Mouse (Mus musculus) heart, embryonic 16.5 days (tissue): Measurements from ENCODE around the gene Ak6. TPM values are rescaled to one million over a fixed set of nuclear protein-coding genes. Genes with fewer than 3 reads are reported as not detected.

Source experiments
- ATAC-seq: fragments of 200-750 bp; cut with Nextera tagmentation; replicated peaks from 2 replicates; pipeline ENCODE4 v1.8.0; 2017; ENCODE audit warnings: moderate number of reproducible peaks; ENCODE audit not compliant: insufficient read depth, low FRiP score; ENCODE audit errors: extremely low read depth
- H3K27ac ChIP-seq: fragments of 300-500 bp; sonication (generic); 2 replicates; pipeline ENCODE4 v1.5.1; 2014; ENCODE audit warnings: mild to moderate bottlenecking, low read length, control low read depth, moderate library complexity
- H3K27me3 ChIP-seq: fragments of 300-500 bp; sonication (generic); 2 replicates; pipeline ENCODE4 v1.6.1; 2014; ENCODE audit warnings: low read length, mixed read lengths; ENCODE audit not compliant: control insufficient read depth, insufficient read depth
- H3K36me3 ChIP-seq: fragments of 300-500 bp; sonication (generic); 2 replicates; pipeline ENCODE4 v1.6.1; 2014; ENCODE audit not compliant: control insufficient read depth, insufficient read depth
- H3K4me1 ChIP-seq: fragments of 300-500 bp; sonication (generic); 2 replicates; pipeline ENCODE4 v1.6.1; 2014; ENCODE audit warnings: low read length, mixed read lengths; ENCODE audit not compliant: control insufficient read depth, insufficient read depth
- H3K4me2 ChIP-seq: fragments of 300-500 bp; sonication (generic); 2 replicates; pipeline ENCODE4 v1.6.1; 2014; ENCODE audit warnings: low read depth, mild to moderate bottlenecking, control low read depth, low read length
- H3K4me3 ChIP-seq: fragments of 300-500 bp; sonication (generic); 2 replicates; pipeline ENCODE4 v1.5.1; 2014; ENCODE audit warnings: mild to moderate bottlenecking, control low read depth, low read length
- H3K9ac ChIP-seq: fragments of 300-500 bp; sonication (generic); 2 replicates; pipeline ENCODE4 v1.6.1; 2014; ENCODE audit warnings: low read length, control low read depth
- H3K9me3 ChIP-seq: fragments of 300-500 bp; sonication (generic); replicated peaks from 2 replicates; pipeline ENCODE4 v1.6.1; 2016; ENCODE audit warnings: low read length; ENCODE audit not compliant: control insufficient read depth
- WGBS: fragments of 180-500 bp; shearing (Covaris S2); extraction: QIAGEN DNeasy Blood & Tissue Kit; methylation state at CpG from one replicate; pipeline ENCODE4 v1.1.7; 2014; 5-methylcytosine and 5-hydroxymethylcytosine counted together
- polyA plus RNA-seq: library from polyadenylated mRNA; unstranded; fragments of >200 nt; fragmentation: Nextera tagmentation; extraction: Ambion mirVana; gene quantifications from 2 replicates; pipeline ENCODE4 v1.2.1, GENCODE M21; 2015

The Ak6 gene
- polyA plus RNA-seq, result 228 and 262 TPM in 2 replicates

- Histone ChIP-seq H3K4me1 (peaks cover 16% of the 10 kb centered on the region), H3K27ac (peak within 1 kb of the TSS; percentile 95), H3K9ac (peak within 1 kb of the TSS; percentile 91), H3K4me3 (peak within 1 kb of the TSS; percentile 91), H3K36me3 (peaks cover 12% of the 10 kb centered on the region; the same call in 1 of the 2 replicates), H3K27me3 (no peaks in the 10 kb centered on the region), H3K4me2 (peak within 1 kb of the TSS; percentile 88), H3K9me3 (no peaks in the 10 kb centered on the region)
- under 1% methylated on average over 73 of the region's 73 CpGs for WGBS
- ATAC-seq, result peak; percentile 97
Observed at GRCm38 (mm10) chr13:100650550-100651438, at the start of gene Ak6, which contains the start of gene Rad17. Ak6 (plus strand) TSS chr13:100650979. Rad17 (minus strand) TSS chr13:100651051.

DNA sequence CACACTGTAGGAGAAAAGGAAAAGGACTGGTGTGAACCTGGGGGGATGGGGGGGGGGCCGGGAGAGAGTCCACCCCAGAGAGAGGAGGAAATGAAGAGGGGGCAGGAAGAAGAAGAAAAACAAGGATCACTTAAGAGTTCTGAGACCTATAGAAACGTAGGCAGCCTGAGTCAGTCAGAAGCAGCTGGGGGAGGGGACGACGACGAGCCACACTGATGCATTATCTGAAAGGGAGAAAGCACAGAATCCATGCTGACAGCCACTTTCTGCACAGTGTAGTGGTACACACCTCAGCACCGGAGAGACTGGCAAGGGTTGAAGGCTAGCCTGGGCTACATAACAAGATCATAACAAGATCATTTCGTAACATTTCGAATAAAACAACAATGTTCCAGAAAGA is 49.7 kb upstream of the Ak6 start:
- no peaks in the 10 kb centered on the region for H3K27me3 ChIP-seq
- H3K9me3 ChIP-seq, result no peaks in the 10 kb centered on the region
- H3K4me3 ChIP-seq, result peak overlapping the region; percentile 19
- no peaks in the 10 kb centered on the region for H3K36me3 ChIP-seq
- H3K9ac ChIP-seq, result no peak overlapping the region; the same call in 1 of the 2 replicates
- H3K4me1 ChIP-seq, result no peaks in the 10 kb centered on the region
- no peak overlapping the region for H3K27ac ChIP-seq
- H3K4me2 ChIP-seq, result peak overlapping the region; percentile 46
- 0 out of 2 replicates have a peak, but pooled peaks have one; percentile 10 for ATAC-seq
- WGBS, result 35% methylated on average over 8 of the region's 8 CpGs

DNA sequence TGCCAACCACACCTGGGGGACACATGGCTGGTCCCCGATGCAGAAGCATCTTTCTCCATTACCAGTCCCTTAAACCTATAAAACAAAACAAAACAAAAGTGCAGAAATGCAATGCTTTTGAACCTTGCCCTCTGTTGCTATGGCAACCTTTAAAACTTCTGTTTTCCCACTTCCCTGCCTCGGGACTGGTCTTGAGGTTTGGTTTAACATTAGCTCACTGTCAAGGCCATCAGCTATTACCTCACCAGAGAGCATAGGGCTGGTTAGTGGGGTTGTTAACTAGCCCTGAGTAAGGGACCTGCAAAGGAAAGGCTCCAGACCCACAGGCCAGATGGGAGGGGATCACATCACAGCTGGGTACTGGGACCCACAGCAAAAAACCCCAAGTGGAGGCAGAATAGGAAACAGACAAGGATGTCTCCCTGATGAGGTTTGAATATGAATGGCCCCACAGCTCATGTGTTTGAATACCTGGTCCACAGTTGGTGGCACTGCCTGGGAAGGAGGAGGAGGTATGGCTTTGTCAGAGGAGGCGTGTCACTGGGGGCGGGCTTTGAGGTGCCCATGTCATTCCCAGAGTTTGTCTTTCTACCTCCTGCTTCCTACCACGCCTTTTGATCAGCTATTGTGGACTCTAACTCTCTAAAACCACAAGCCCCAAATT is 48.4 kb upstream of the Ak6 start:
- Histone ChIP-seq H3K36me3 (no peaks in the 10 kb centered on the region), H3K27ac (no peak overlapping the region), H3K9me3 (no peaks in the 10 kb centered on the region), H3K4me1 (no peaks in the 10 kb centered on the region), H3K27me3 (no peaks in the 10 kb centered on the region), H3K4me3 (no peak overlapping the region), H3K4me2 (no peak overlapping the region), H3K9ac (no peak overlapping the region)
- 78% methylated on average over 5 of the region's 5 CpGs for WGBS
- ATAC-seq, result no peak

DNA sequence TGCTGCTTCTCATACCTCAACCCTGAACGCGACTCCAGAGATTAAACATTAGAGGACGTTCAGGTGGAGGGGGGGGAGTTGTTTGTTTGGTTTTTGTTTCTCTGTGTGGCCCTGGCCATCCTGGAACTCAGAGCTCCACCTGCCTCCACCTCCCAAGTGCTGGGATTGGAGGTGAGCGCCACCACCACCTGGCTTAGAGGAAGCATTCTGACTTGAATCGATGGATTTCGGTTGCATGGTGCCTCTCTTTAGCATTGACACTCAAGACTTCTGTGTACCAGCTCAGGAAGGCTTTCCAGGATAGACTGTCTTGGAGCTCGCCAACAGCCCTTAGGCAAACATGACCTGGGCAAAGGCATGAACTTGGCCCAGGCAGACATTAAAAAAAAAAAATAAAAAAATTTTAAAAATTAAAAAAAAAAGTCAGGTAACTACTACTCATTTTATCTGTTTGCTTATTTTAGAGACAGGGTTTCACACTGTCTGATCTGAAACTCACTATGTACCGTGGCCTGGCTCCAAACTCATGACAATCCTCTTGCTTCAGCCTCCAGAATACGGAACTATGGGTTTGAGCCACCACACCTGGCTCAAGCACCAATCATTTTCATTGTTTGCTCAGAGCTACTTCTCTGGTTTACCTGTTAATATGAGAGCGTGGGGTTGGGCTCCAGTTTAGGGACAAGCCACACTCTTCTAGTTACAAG is 47.6 kb upstream of the Ak6 start:
- Histone ChIP-seq H3K4me3 (no peak overlapping the region), H3K9ac (no peak overlapping the region), H3K9me3 (peaks cover 5% of the 10 kb centered on the region; the same call in 1 of the 2 replicates), H3K36me3 (no peaks in the 10 kb centered on the region), H3K27me3 (no peaks in the 10 kb centered on the region), H3K27ac (no peak overlapping the region), H3K4me2 (no peak overlapping the region), H3K4me1 (no peaks in the 10 kb centered on the region)
- 88% methylated on average over 10 of the region's 10 CpGs for WGBS
- ATAC-seq, result no peak

- Histone ChIP-seq H3K9me3 (peaks cover 5% of the 10 kb centered on the region; the same call in 1 of the 2 replicates), H3K36me3 (no peaks in the 10 kb centered on the region), H3K9ac (no peak overlapping the region), H3K27me3 (no peaks in the 10 kb centered on the region), H3K27ac (no peak overlapping the region), H3K4me2 (no peak overlapping the region), H3K4me3 (no peak overlapping the region), H3K4me1 (no peaks in the 10 kb centered on the region)
- no peak for ATAC-seq
- WGBS, result 84% methylated on average over 11 of the region's 11 CpGs
Observed at GRCm38 (mm10) chr13:100603738-100604095, 47.1 kb upstream of the Ak6 start.

- Histone ChIP-seq H3K9ac (no peak overlapping the region), H3K36me3 (no peaks in the 10 kb centered on the region), H3K4me3 (no peak overlapping the region), H3K4me2 (no peak overlapping the region), H3K4me1 (no peaks in the 10 kb centered on the region), H3K9me3 (peaks cover 5% of the 10 kb centered on the region; the same call in 1 of the 2 replicates), H3K27me3 (no peaks in the 10 kb centered on the region), H3K27ac (no peak overlapping the region)
- ATAC-seq, result no peak
- WGBS, result 55% methylated on average over 1 of the region's 1 CpGs
Observed at GRCm38 (mm10) chr13:100605845-100606244, 44.9 kb upstream of the Ak6 start.

DNA sequence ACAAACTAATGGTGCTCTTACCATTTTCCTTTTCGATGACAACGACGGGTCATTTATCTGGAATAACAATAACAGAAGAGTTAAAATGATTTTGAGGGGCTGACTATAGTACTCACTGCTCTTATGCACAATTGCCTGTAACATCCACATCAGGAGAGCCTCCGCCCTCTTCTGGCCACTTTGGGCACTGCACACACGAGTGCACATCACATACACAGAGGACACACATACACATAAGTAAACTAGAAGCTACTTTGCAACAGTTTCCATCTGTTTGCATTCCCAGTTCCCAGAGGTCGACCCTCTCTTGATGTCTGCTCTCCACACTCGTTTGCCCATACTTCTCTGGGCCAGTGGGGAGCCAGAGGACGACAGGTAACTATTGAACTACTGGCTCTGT is 43.0 kb upstream of the Ak6 start:
- no peaks in the 10 kb centered on the region for H3K27me3 ChIP-seq
- H3K4me3 ChIP-seq, result no peak overlapping the region
- no peak overlapping the region for H3K4me2 ChIP-seq
- H3K9ac ChIP-seq, result no peak overlapping the region
- 87% methylated on average over 8 of the region's 8 CpGs for WGBS
- ATAC-seq, result no peak
- peaks cover 5% of the 10 kb centered on the region; the same call in 1 of the 2 replicates for H3K9me3 ChIP-seq
- H3K36me3 ChIP-seq, result no peaks in the 10 kb centered on the region
- no peaks in the 10 kb centered on the region for H3K4me1 ChIP-seq
- H3K27ac ChIP-seq, result no peak overlapping the region

DNA sequence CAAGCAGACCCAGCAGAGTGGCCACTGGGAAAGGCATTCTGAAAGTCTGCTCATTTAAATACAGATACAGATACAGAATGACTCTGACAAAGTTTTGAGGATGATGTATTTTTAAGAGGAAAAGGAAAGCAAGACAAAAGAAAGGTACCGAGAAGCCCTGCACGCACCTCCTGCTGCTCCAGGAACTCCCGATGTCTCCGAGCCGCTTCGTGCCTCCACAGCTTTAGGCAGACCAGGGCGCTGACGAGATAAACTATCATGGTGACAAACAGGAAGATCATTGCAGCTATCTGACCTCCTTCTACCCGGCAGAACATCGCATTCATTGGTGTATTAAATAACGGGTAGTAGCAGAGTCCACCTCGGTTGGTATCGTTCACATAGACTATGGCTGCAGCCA is 39.5 kb upstream of the Ak6 start:
- H3K4me2 ChIP-seq, result no peak overlapping the region
- no peaks in the 10 kb centered on the region for H3K36me3 ChIP-seq
- H3K27me3 ChIP-seq, result no peaks in the 10 kb centered on the region
- H3K4me3 ChIP-seq, result no peak overlapping the region
- H3K27ac ChIP-seq, result no peak overlapping the region
- 76% methylated on average over 13 of the region's 13 CpGs for WGBS
- no peak for ATAC-seq
- H3K9ac ChIP-seq, result no peak overlapping the region
- H3K9me3 ChIP-seq, result peaks cover 5% of the 10 kb centered on the region; the same call in 1 of the 2 replicates
- H3K4me1 ChIP-seq, result no peaks in the 10 kb centered on the region
